Mouse (Mus musculus) spleen, adult 2 months (tissue): ENCODE measurements at regions not wholly inside any gene's neighbourhood (a gene's known extent, or its start where the extent isn't known, plus 50 kb on each side); places are given as distances from the start of the nearest gene placed in this dataset.

Experiments used
- DNase-seq, 2 experiments: peaks; one replicate each; pipeline versions ENCODE4 v3.0.0 to v3.0.0-alpha.2; 2012 to 2021; ENCODE audit warnings: low spot score in 2 of 2, low read depth in 1 of 2
- H3K27ac ChIP-seq: fragments of 200-500 bp; 2 replicates; pipeline ENCODE4 v1.5.1; 2012; ENCODE audit warnings: low read length, inconsistent platforms; ENCODE audit not compliant: insufficient read depth
- H3K27me3 ChIP-seq: fragments of 200-500 bp; 2 replicates; pipeline ENCODE4 v1.6.1; 2012; ENCODE audit warnings: mild to moderate bottlenecking, moderate library complexity, low read length, inconsistent platforms; ENCODE audit not compliant: control insufficient read depth, insufficient read depth
- H3K36me3 ChIP-seq: fragments of 200-500 bp; 2 replicates; pipeline ENCODE4 v1.6.1; 2012; ENCODE audit warnings: mild to moderate bottlenecking, low read length, inconsistent platforms; ENCODE audit not compliant: control insufficient read depth, insufficient read depth
- H3K4me1 ChIP-seq: fragments of 200-500 bp; 2 replicates; pipeline ENCODE4 v1.6.1; 2011; ENCODE audit warnings: inconsistent platforms; ENCODE audit not compliant: control insufficient read depth, insufficient read depth, insufficient read length
- H3K4me3 ChIP-seq: fragments of 200-500 bp; 2 replicates; pipeline ENCODE4 v1.5.1; 2011; ENCODE audit warnings: mild to moderate bottlenecking, inconsistent platforms; ENCODE audit not compliant: insufficient read depth, insufficient read length; ENCODE audit errors: extremely low read depth
- CTCF ChIP-seq: fragments of 200-500 bp; IDR thresholded peaks from 2 replicates; pipeline ENCODE4 v1.5.1; 2011; ENCODE audit warnings: mild to moderate bottlenecking, inconsistent platforms; ENCODE audit not compliant: insufficient read depth, insufficient read length, insufficient replicate concordance; ENCODE audit errors: extremely low read depth
- POLR2A ChIP-seq: fragments of 200-500 bp; IDR thresholded peaks from 2 replicates; pipeline ENCODE4 v1.6.1; 2011; ENCODE audit warnings: low read depth, low read length, inconsistent platforms
- WGBS: fragments of 180-500 bp; shearing (Covaris S2); methylation state at CpG from one replicate; pipeline ENCODE4 v1.1.7; 2018; 5-methylcytosine and 5-hydroxymethylcytosine counted together

DNA sequence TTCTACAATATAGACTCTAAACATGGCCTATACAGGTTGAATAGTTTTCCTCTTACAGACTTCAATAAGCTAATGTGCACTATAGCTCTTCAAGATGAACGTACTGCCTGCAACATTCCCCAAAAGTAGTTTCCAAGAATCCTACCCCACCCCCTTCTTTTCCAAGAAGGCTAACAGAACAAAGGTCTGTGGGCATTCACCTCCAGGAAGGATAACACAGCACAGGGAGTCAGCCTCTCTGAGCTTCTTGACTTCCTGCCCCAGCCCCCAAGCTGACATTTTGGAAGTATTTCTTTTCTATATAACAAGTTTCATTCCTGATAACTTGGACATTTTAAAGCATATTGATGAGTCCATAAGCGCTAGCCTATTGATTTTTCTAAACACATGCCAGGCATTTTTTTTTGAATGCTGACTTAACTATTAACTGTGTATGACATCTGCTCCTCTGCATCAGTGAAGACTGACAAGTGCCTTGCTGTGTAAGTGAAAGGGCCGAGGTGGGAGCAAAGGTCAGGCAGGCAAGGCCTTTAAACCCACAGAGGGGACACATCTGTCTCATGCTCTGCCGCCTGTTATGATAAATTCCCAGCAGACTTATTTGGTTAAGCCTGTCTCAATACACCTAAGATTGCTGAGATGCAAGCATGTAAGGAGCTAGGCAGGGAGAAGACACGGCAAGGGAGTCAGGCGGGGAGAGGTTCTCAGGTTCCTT lies 93.8 kb upstream of the Rnaseh2b start:
- Histone ChIP-seq H3K36me3 (no peaks in the 10 kb centered on the region), H3K27me3 (no peaks in the 10 kb centered on the region), H3K4me1 (no peaks in the 10 kb centered on the region), H3K27ac (no peak overlapping the region), H3K4me3 (no peak overlapping the region)
- WGBS, result 86% methylated on average over 6 of the region's 6 CpGs
- TF ChIP-seq POLR2A (no peak), CTCF (no peak)
- no peak for DNase-seq

DNA sequence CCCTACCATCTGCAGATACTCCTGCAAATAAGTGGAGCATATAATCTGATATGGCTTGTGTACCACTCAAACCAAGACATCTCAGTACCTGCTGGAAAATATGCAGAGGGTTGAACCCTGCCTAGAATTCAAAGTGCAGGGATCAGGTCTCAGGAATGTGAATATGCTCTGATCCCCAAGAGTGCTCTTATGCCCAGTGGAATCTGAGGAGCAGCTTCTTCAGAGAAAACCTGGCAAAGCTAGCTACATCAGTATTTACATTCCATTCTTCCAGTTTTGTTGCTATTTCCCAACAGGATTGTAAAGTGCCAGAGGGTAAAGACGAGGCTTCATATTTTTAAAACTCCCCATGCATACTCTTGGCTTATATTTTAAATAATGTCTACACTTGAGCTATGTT lies 77.3 kb upstream of the Rnaseh2b start:
- Histone ChIP-seq H3K4me3 (no peak overlapping the region), H3K4me1 (no peaks in the 10 kb centered on the region), H3K27ac (no peak overlapping the region), H3K27me3 (no peaks in the 10 kb centered on the region), H3K36me3 (no peaks in the 10 kb centered on the region)
- TF ChIP-seq CTCF (no peak), POLR2A (no peak)
- no peak for DNase-seq
- WGBS, result 86% methylated on average over 1 of the region's 1 CpGs

DNA sequence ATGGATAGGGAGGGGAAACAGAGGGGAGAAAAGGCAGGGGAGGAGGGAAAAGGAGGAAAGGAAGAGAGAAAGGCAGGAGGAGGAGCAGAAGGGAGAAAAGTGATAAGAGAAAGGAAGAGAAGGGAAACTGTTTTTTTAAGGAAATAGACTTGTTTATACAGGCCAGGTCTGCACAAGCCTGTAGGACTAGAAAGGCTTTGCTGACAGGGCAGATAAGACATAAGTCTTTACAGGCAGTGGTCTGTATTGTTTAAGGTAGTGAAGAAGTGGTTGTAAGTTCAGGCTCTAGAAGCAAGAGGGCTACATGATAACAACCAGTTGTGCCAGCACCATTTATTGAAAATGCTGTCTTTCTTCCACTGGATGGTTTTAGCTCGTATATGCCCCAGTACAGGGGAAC lies 75.4 kb upstream of the Rnaseh2b start:
- 87% methylated on average over 1 of the region's 1 CpGs for WGBS
- Histone ChIP-seq H3K27ac (no peak overlapping the region), H3K36me3 (no peaks in the 10 kb centered on the region), H3K4me3 (no peak overlapping the region), H3K27me3 (no peaks in the 10 kb centered on the region), H3K4me1 (no peaks in the 10 kb centered on the region)
- TF ChIP-seq CTCF, result no peak
- no peak for DNase-seq

DNA sequence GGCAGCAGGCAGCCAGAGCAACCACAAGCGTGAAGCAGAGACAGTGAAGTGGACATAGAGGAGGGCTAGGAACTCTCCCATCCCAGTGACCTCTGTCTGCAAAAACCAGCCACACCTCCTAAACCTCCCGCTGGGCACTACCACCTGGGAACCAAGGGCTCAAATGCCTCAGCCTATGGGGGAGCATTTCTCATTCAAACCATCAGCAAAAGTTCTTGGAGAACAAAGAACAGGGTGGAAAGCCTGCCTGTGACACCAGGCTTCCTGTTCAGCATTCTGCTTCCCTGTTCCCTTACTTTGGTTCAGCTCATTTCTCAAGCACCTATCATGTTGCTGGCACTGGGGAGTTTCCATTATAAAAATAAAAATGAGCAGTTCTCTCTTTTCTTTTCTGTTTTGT lies 74.4 kb upstream of the Rnaseh2b start:
- TF ChIP-seq POLR2A (no peak), CTCF (no peak)
- H3K4me1 ChIP-seq, result no peaks in the 10 kb centered on the region
- DNase-seq, result no peak
- H3K4me3 ChIP-seq, result no peak overlapping the region
- 82% methylated on average over 2 of the region's 2 CpGs for WGBS
- H3K36me3 ChIP-seq, result no peaks in the 10 kb centered on the region
- no peak overlapping the region for H3K27ac ChIP-seq
- no peaks in the 10 kb centered on the region for H3K27me3 ChIP-seq

DNA sequence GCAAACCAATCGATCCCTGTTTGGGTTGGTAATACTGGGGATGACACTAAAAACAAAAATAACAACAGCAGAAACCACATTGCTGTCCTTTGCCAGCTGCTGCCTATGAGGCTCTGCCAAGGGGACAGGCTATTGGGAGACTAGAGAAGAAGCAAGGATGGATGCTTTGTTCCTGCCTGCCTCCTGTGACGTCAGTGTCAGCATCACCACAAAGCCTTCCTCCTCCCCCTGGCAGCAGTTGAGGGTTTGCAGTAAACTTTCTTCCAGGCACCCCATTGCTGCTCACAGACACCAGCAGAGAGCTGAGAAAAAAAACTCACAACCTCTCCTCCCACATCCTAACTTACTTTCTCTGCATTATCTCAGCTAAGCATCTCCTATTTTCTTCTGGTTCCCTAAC lies 73.7 kb upstream of the Rnaseh2b start:
- no peak for DNase-seq

DNA sequence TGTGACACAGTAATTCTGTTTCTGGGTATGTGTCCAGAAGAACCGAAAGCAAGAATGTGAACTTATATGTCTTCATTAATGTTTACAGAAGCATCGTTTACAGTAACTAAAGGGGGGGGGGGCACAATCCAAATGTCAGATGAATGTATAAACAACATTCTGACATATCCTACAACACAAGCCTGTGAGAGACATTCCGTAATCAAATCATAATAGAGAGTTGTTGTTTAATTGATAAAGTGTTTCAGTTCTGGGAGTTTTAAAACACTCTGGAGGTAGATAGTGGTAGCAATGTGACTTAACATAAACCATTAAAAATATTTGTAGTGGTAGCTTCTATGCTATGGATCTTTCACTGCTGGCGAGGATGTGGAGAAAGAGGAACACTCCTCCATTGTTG lies 71.6 kb upstream of the Rnaseh2b start:
- TF ChIP-seq CTCF (no peak), POLR2A (no peak)
- WGBS, result 93% methylated on average over 4 of the region's 4 CpGs
- Histone ChIP-seq H3K4me1 (no peaks in the 10 kb centered on the region), H3K27me3 (no peaks in the 10 kb centered on the region), H3K4me3 (no peak overlapping the region), H3K27ac (no peak overlapping the region), H3K36me3 (no peaks in the 10 kb centered on the region)
- no peak for DNase-seq

More for the DNA sequence above, 73.7 kb upstream of the Rnaseh2b start:
- H3K27me3 ChIP-seq, result no peaks in the 10 kb centered on the region
- no peaks in the 10 kb centered on the region for H3K36me3 ChIP-seq
- H3K4me3 ChIP-seq, result no peak overlapping the region
- 70% methylated on average over 2 of the region's 2 CpGs for WGBS
- no peaks in the 10 kb centered on the region for H3K4me1 ChIP-seq
- TF ChIP-seq CTCF (no peak), POLR2A (no peak)
- H3K27ac ChIP-seq, result no peak overlapping the region
